Mouse (Mus musculus) macrophage (primary cell): ENCODE results near the gene Lingo1. TPM values are rescaled to one million over a fixed set of nuclear protein-coding genes. Genes with fewer than 3 reads are reported as not detected.

ENCODE experiments used
- H3K27ac ChIP-seq: fragments of 350-480 bp; formaldehyde crosslinking; 2 replicates; pipeline ENCODE4 v1.9.0; 2021
- H3K36me3 ChIP-seq: fragments of 350-480 bp; formaldehyde crosslinking; 2 replicates; pipeline ENCODE4 v1.9.0; 2021; ENCODE audit errors: inconsistent target
- H3K4me3 ChIP-seq: fragments of 350-480 bp; formaldehyde crosslinking; 2 replicates; pipeline ENCODE4 v1.9.0; 2021; ENCODE audit errors: inconsistent target
- H3K79me2 ChIP-seq: fragments of 350-480 bp; formaldehyde crosslinking; 2 replicates; pipeline ENCODE4 v1.9.0; 2021; ENCODE audit errors: inconsistent target
- WGBS: methylation state at CpG from one replicate; pipeline ENCODE4 v1.1.7; 2026; ENCODE audit warnings: inconsistent platforms; ENCODE audit not compliant: missing documents; 5-methylcytosine and 5-hydroxymethylcytosine counted together
- polyA plus RNA-seq: library from polyadenylated mRNA; stranded (reverse); fragments of 250-400 nt; gene quantifications from 3 replicates; pipeline ENCODE4 v1.2.4, GENCODE M21; 2018; ENCODE audit warnings: inconsistent platforms

The Lingo1 gene
- polyA plus RNA-seq, 1 experiment from 2014 or later = not detected

DNA sequence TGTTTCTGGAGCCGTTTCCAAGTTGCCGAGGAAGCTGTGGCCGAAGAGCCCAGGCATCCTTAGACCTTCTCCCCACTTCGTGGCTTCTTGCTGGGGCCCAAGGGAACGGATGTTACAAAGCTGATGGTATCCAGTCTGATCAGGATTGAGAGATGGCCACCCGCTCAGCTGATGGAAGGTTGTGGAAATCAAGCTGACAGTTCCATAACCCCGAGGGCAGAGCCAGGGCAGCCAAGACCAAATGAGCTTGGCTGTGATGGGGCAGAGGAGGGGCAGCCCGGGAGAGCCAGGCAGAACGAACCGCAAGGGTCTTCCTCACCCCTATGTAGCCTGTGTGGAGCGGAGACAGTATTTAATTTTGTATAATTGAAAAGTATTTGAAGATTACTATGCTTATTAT lies 218.9 kb downstream of the Lingo1 start:
- Histone ChIP-seq H3K27ac (no peak overlapping the region), H3K79me2 (no peaks in the 10 kb centered on the region), H3K4me3 (no peak overlapping the region), H3K36me3 (no peaks in the 10 kb centered on the region)
- 91% methylated on average over 11 of the region's 11 CpGs for WGBS

DNA sequence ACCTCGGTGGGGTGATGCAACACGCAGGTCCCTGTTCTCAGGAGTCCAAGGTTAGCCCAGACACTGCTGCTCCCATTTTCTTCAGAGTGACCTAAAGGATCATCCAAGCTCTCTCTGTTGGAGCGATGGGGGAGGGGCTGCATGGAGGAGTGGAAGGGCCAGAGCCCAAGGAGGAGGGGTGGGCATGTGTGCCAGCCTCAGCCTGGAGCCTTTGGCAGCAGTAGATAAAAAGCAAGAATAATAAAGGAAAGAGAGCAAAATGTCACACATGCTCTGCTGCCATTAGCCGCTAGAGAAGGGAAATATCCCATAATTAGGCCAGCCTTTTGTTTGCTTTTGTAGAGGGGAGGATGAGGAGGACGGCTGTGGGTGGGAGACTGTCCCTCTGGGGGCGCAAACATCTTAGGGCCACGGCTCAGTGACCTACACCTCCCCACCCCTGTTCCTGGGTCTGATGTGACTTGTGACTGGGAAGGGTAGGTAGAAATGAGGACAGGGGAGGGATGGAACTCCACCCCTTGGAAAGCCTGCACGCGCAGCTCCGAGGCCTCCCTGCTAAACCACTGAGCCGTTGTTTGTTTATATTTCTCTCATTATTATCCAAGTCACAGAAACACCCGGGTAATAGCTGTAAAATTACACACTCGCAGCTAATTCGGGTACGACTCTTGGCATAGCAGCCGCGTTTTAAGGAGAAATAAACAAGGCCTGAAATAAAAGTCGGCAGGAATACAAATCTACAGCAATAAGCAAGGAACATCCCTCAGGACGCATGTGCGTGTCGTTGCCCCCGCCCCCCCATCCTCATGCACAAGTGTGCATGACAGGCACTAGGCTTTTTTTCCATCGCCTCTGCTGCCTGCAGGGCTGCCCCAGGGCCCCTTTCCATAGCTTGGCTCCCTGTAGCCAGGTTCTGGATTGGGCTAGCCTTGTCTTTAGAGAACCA lies 223.5 kb downstream of the Lingo1 start:
- Histone ChIP-seq H3K36me3 (no peaks in the 10 kb centered on the region), H3K27ac (no peak overlapping the region), H3K4me3 (no peak overlapping the region), H3K79me2 (no peaks in the 10 kb centered on the region)
- 78% methylated on average over 23 of the region's 23 CpGs for WGBS

Other genes with a start within 250 kb of the Lingo1 start
- gene Odf3l1, start 68.2 kb upstream of the Lingo1 start, polyA plus RNA-seq = not detected in 3 replicates
- gene Cspg4, start 68.6 kb upstream of the Lingo1 start, polyA plus RNA-seq = 0.14 TPM in 1 of 3 replicates, not detected in the others
- 6.7 to 10.5 TPM (median 9.2 TPM) in 3 replicates for gene Snx33, start 131.9 kb upstream of the Lingo1 start, polyA plus RNA-seq
- gene Imp3, start 141.0 kb upstream of the Lingo1 start, polyA plus RNA-seq = 8.7 to 43.8 TPM (median 38.4 TPM) in 3 replicates
- gene Snupn, start 154.4 kb upstream of the Lingo1 start, polyA plus RNA-seq = 5.8 to 9.0 TPM (median 7.9 TPM) in 3 replicates
- gene Ptpn9, start 198.5 kb upstream of the Lingo1 start, polyA plus RNA-seq = 12.0 to 23.0 TPM (median 12.3 TPM) in 3 replicates